Mouse (Mus musculus) lung, embryonic 14.5 days (tissue): ENCODE measurements around the gene Nfe2. TPM values are rescaled to one million over a fixed set of nuclear protein-coding genes. Genes with fewer than 3 reads are reported as not detected.
A peak's percentile ranks its signal among the peaks of the same experiment; 100 is the strongest.

Source experiments
- ATAC-seq: fragments of 200-750 bp; cut with Nextera tagmentation; 2 replicates; pipeline ENCODE4 v1.8.0; 2017; ENCODE audit warnings: mild to moderate bottlenecking, moderate TSS enrichment, moderate library complexity; ENCODE audit not compliant: insufficient read depth
- DNase-seq: peaks from one replicate; pipeline ENCODE4 v3.0.0-alpha.2; 2015
- H3K27ac ChIP-seq: fragments of 300-500 bp; sonication (generic); 2 replicates; pipeline ENCODE4 v1.5.1; 2014; ENCODE audit warnings: low read depth, mild to moderate bottlenecking, moderate library complexity
- H3K27me3 ChIP-seq: fragments of 300-500 bp; sonication (generic); 2 replicates; pipeline ENCODE4 v1.6.1; 2014; ENCODE audit warnings: low read length, control low read depth; ENCODE audit not compliant: insufficient read depth
- H3K36me3 ChIP-seq: fragments of 300-500 bp; sonication (generic); 2 replicates; pipeline ENCODE4 v1.6.1; 2014; ENCODE audit warnings: control low read depth; ENCODE audit not compliant: insufficient read depth
- H3K4me1 ChIP-seq: fragments of 300-500 bp; sonication (generic); 2 replicates; pipeline ENCODE4 v1.6.1; 2014; ENCODE audit warnings: antibody characterized with exemption, control low read depth; ENCODE audit not compliant: insufficient read depth
- H3K4me2 ChIP-seq: fragments of 300-500 bp; sonication (generic); 2 replicates; pipeline ENCODE4 v1.6.1; 2014; ENCODE audit warnings: mild to moderate bottlenecking
- H3K4me3 ChIP-seq: fragments of 300-500 bp; sonication (generic); 2 replicates; pipeline ENCODE4 v1.5.1; 2014; ENCODE audit warnings: low read depth, low read length
- H3K9ac ChIP-seq: fragments of 300-500 bp; sonication (generic); 2 replicates; pipeline ENCODE4 v1.6.1; 2014
- H3K9me3 ChIP-seq: fragments of 300-500 bp; sonication (generic); 2 replicates; pipeline ENCODE4 v1.6.1; 2016; ENCODE audit warnings: low read depth, low read length, control low read depth
- CTCF ChIP-seq: IDR thresholded peaks from 2 replicates; pipeline ENCODE4 v1.5.1; 2016; ENCODE audit warnings: antibody characterized with exemption, low read depth
- WGBS: fragments of 180-500 bp; shearing (Covaris S2); extraction: QIAGEN DNeasy Blood & Tissue Kit; methylation state at CpG from one replicate; pipeline ENCODE4 v1.1.7; 2014; 5-methylcytosine and 5-hydroxymethylcytosine counted together
- polyA plus RNA-seq: library from polyadenylated mRNA; unstranded; fragments of >200 nt; fragmentation: Nextera tagmentation; extraction: Ambion mirVana; gene quantifications from 2 replicates; pipeline ENCODE4 v1.2.1, GENCODE M21; 2014

The Nfe2 gene
- polyA plus RNA-seq, 1 experiment from 2014 or later = 3.9 TPM

GRCm38 (mm10) chr15:103290417-103290816, 32.2 kb upstream of the Nfe2 start:
- Histone ChIP-seq H3K4me2 (no peak overlapping the region), H3K36me3 (peaks cover 60% of the 10 kb centered on the region), H3K9ac (no peak overlapping the region), H3K27me3 (no peaks in the 10 kb centered on the region), H3K4me1 (peaks cover 9% of the 10 kb centered on the region), H3K27ac (no peak overlapping the region), H3K4me3 (no peak overlapping the region), H3K9me3 (no peaks in the 10 kb centered on the region; the same call in 1 of the 2 replicates)
- no peak for TF ChIP-seq CTCF
- WGBS = 70% methylated on average over 6 of the region's 6 CpGs
- no peak for DNase-seq
- no peak for ATAC-seq

GRCm38 (mm10) chr15:103289600-103289999, 31.4 kb upstream of the Nfe2 start:
- H3K4me3 ChIP-seq = no peak overlapping the region
- peaks cover 8% of the 10 kb centered on the region for H3K4me1 ChIP-seq
- no peak for ATAC-seq
- 57% methylated on average over 5 of the region's 5 CpGs for WGBS
- no peak overlapping the region for H3K4me2 ChIP-seq
- H3K27me3 ChIP-seq = no peaks in the 10 kb centered on the region
- H3K36me3 ChIP-seq = peaks cover 57% of the 10 kb centered on the region
- TF ChIP-seq CTCF = no peak
- H3K9me3 ChIP-seq = no peaks in the 10 kb centered on the region; the same call in 1 of the 2 replicates
- no peak overlapping the region for H3K9ac ChIP-seq
- DNase-seq = no peak
- no peak overlapping the region for H3K27ac ChIP-seq

- H3K4me1 ChIP-seq = peaks cover 8% of the 10 kb centered on the region
- no peaks in the 10 kb centered on the region for H3K27me3 ChIP-seq
- H3K4me3 ChIP-seq = no peak overlapping the region
- no peaks in the 10 kb centered on the region for H3K9me3 ChIP-seq
- peak; percentile 78 for DNase-seq
- no peak for TF ChIP-seq CTCF
- H3K27ac ChIP-seq = peak overlapping the region; percentile 59
- 55% methylated on average over 1 of the region's 1 CpGs for WGBS
- ATAC-seq = no peak
- H3K36me3 ChIP-seq = peaks cover 29% of the 10 kb centered on the region
- no peak overlapping the region for H3K4me2 ChIP-seq
- H3K9ac ChIP-seq = peak overlapping the region; percentile 8; the same call in 1 of the 2 replicates
These were observed 27.7 kb upstream of the Nfe2 start for GRCm38 (mm10) chr15:103285778-103286417.

GRCm38 (mm10) chr15:103284647-103285046, 26.4 kb upstream of the Nfe2 start:
- peak; percentile 8 for DNase-seq
- H3K9ac ChIP-seq = no peak overlapping the region
- WGBS = 36% methylated on average over 2 of the region's 2 CpGs
- ATAC-seq = no peak
- no peaks in the 10 kb centered on the region for H3K27me3 ChIP-seq
- no peak overlapping the region for H3K4me2 ChIP-seq
- H3K4me1 ChIP-seq = peaks cover 8% of the 10 kb centered on the region
- no peaks in the 10 kb centered on the region for H3K9me3 ChIP-seq
- TF ChIP-seq CTCF = peak; percentile 36
- peaks cover 20% of the 10 kb centered on the region for H3K36me3 ChIP-seq
- no peak overlapping the region for H3K27ac ChIP-seq
- no peak overlapping the region for H3K4me3 ChIP-seq

GRCm38 (mm10) chr15:103284066-103284465, 25.9 kb upstream of the Nfe2 start:
- WGBS = 58% methylated on average over 3 of the region's 3 CpGs
- H3K9ac ChIP-seq = no peak overlapping the region
- H3K27me3 ChIP-seq = no peaks in the 10 kb centered on the region
- peak; percentile 69 for TF ChIP-seq CTCF
- no peak overlapping the region for H3K4me3 ChIP-seq
- H3K4me1 ChIP-seq = peaks cover 8% of the 10 kb centered on the region
- ATAC-seq = no peak
- no peaks in the 10 kb centered on the region for H3K9me3 ChIP-seq
- DNase-seq = peak; percentile 80
- peaks cover 15% of the 10 kb centered on the region for H3K36me3 ChIP-seq
- no peak overlapping the region for H3K27ac ChIP-seq
- no peak overlapping the region for H3K4me2 ChIP-seq

GRCm38 (mm10) chr15:103281465-103282205, 23.4 kb upstream of the Nfe2 start:
- peaks cover 2% of the 10 kb centered on the region; the same call in 1 of the 2 replicates for H3K36me3 ChIP-seq

GRCm38 (mm10) chr15:103280817-103281464, 22.7 kb upstream of the Nfe2 start:
- ATAC-seq = no peak

More at GRCm38 (mm10) chr15:103281465-103282205, 23.4 kb upstream of the Nfe2 start:
- no peak overlapping the region for H3K9ac ChIP-seq
- H3K27ac ChIP-seq = no peak overlapping the region
- 87% methylated on average over 3 of the region's 3 CpGs for WGBS
- peaks cover 8% of the 10 kb centered on the region for H3K4me1 ChIP-seq
- no peak overlapping the region for H3K4me2 ChIP-seq
- no peak for DNase-seq
- no peak for TF ChIP-seq CTCF
- H3K9me3 ChIP-seq = no peaks in the 10 kb centered on the region
- no peak for ATAC-seq
- no peaks in the 10 kb centered on the region for H3K27me3 ChIP-seq
- no peak overlapping the region for H3K4me3 ChIP-seq

More at GRCm38 (mm10) chr15:103280817-103281464, 22.7 kb upstream of the Nfe2 start:
- WGBS = 54% methylated on average over 3 of the region's 3 CpGs
- H3K9me3 ChIP-seq = no peaks in the 10 kb centered on the region
- H3K36me3 ChIP-seq = peaks cover 2% of the 10 kb centered on the region; the same call in 1 of the 2 replicates
- TF ChIP-seq CTCF = peak; percentile 73
- H3K4me3 ChIP-seq = no peak overlapping the region
- no peaks in the 10 kb centered on the region for H3K27me3 ChIP-seq
- DNase-seq = peak; percentile 79
- no peak overlapping the region for H3K9ac ChIP-seq
- no peak overlapping the region for H3K27ac ChIP-seq
- H3K4me2 ChIP-seq = no peak overlapping the region
- H3K4me1 ChIP-seq = peaks cover 6% of the 10 kb centered on the region
